Mouse (Mus musculus): ENCODE results near the gene Rhox2b. TPM values are rescaled to one million over a fixed set of nuclear protein-coding genes. Genes with fewer than 3 reads are reported as not detected.
"Not testable (repeated sequence)": the region's sequence is repeated elsewhere in the genome, so short reads cannot be mapped to it uniquely, and the experiment has no call there.

The Rhox2b gene
- polyA plus RNA-seq (2014; fragmentation: Nextera tagmentation; extraction: Ambion mirVana) = not detected in 2 replicates

DNA sequence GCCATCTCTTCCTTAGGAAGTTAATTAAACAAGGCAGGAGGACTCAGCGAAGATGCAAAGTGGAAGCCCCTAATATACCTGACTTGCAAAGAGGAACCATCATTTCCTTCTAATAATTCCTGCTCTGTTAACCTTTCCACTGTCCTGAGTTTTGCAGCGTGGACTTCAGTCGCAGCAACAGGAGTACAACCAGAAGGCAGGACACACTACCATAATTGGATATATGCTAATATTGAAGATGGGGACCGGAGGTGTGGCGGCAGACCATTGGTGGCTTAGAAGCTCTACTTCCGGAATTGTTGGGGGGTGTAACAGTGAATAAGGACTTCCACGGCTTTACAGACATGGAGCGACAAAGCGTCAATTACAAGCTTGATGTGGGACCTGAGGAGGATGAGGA lies at the start of gene Rhox2b:
Gene Rhox2b, plus strand, starts transcription at position 301 of the 400 bp plus-strand sequence.
- H3K4me1 ChIP-seq (ENCODE audit: control insufficient read depth, insufficient read depth, low read length); H3K4me3 ChIP-seq (ENCODE audit: low read depth, low read length); H3K36me3 ChIP-seq (ENCODE audit: control insufficient read depth, insufficient read depth, low read length); H3K27ac ChIP-seq (ENCODE audit: low read length); H3K27me3 ChIP-seq (ENCODE audit: control insufficient read depth, insufficient read depth, low read length); H3K4me2 ChIP-seq (replicated peaks; ENCODE audit: low read depth, low read length); H3K9me3 ChIP-seq (ENCODE audit: control insufficient read depth, low read depth, low read length); H3K9ac ChIP-seq (replicated peaks; ENCODE audit: low read depth, low read length); ATAC-seq (ENCODE audit: insufficient number of reproducible peaks, insufficient read depth, low FRiP score, low read depth): not testable (repeated sequence)
- no CpG with 5 or more reads among the region's 9 CpGs for WGBS

DNA sequence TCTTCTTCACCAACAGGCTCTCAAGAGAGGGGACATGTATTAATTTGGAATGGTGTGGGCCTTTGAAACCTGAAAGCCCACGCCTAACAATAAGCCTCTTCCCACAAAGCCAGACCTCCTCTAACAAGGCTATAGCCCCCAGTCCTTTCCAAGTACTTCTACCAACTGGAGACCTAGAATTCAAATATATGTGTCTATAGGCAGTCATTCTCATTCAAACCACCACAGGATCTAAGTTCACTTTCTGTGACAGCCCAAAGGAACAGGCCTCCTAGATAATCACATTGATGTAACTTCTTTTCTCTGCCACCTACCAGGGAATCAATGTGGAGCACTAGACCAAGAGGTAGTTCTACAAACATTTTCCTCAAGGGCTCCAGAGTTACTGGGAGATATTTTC lies 32.1 kb upstream of the Rhox2b start, which contains the start of gene Rhox3a2:
Gene Rhox3a2, plus strand, starts transcription at position 301 of the 400 bp plus-strand sequence.
- not testable (repeated sequence) for H3K9me3 ChIP-seq (ENCODE audit: control insufficient read depth, low read depth, low read length); ATAC-seq (ENCODE audit: insufficient number of reproducible peaks, insufficient read depth, low FRiP score, low read depth); H3K27ac ChIP-seq (ENCODE audit: low read length); H3K36me3 ChIP-seq (ENCODE audit: control insufficient read depth, insufficient read depth, low read length); H3K4me2 ChIP-seq (replicated peaks; ENCODE audit: low read depth, low read length); H3K4me3 ChIP-seq (ENCODE audit: low read depth, low read length); H3K9ac ChIP-seq (replicated peaks; ENCODE audit: low read depth, low read length); H3K4me1 ChIP-seq (ENCODE audit: control insufficient read depth, insufficient read depth, low read length); H3K27me3 ChIP-seq (ENCODE audit: control insufficient read depth, insufficient read depth, low read length)
- no CpG with 5 or more reads among the region's 1 CpGs for WGBS

DNA sequence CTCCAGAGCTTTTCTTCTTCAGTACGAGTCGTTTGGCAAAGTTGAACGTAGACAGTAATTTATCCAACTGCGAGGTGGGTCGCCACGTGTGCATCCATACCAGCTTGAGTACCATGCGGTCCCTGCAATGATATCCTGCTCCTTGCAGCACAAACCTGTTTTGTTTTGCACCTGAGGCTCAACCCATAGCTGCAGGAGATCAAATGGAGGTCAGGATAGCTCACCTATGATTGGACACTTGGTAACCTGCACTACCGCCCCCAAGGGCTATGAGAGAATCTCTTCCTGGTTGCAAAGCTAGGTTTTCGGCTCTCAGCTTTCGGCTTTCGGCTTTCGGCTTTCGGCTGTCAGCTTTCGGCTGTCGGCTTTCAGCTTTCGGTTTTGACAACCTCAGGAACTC lies 21.3 kb upstream of the Rhox2b start, which contains the start of gene Rhox4a2:
Gene Rhox4a2, plus strand, starts transcription at position 301 of the 400 bp plus-strand sequence.
- not testable (repeated sequence) for H3K9ac ChIP-seq (replicated peaks; ENCODE audit: low read depth, low read length); H3K36me3 ChIP-seq (ENCODE audit: control insufficient read depth, insufficient read depth, low read length); H3K27me3 ChIP-seq (ENCODE audit: control insufficient read depth, insufficient read depth, low read length); H3K4me3 ChIP-seq (ENCODE audit: low read depth, low read length); H3K27ac ChIP-seq (ENCODE audit: low read length); H3K9me3 ChIP-seq (ENCODE audit: control insufficient read depth, low read depth, low read length); H3K4me1 ChIP-seq (ENCODE audit: control insufficient read depth, insufficient read depth, low read length); H3K4me2 ChIP-seq (replicated peaks; ENCODE audit: low read depth, low read length); ATAC-seq (ENCODE audit: insufficient number of reproducible peaks, insufficient read depth, low FRiP score, low read depth)
- WGBS = 87% methylated on average over 8 of the region's 16 CpGs

DNA sequence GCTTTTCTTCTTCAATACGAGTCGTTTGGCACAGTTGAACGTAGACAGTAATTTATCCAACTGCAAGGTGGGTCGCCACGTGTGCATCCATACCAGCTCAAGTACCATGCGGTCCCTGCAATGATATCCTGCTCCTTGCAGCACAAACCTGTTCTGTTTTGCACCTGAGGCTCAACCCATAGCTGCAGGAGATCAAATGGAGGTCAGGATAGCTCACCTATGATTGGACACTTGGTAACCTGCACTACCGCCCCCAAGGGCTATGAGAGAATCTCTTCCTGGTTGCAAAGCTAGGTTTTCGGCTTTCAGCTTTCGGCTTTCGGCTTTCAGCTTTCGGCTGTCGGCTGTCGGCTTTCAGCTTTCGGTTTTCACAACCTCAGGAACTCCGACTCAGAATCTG lies 20.3 kb downstream of the Rhox2b start, which contains the start of gene Rhox4b:
Gene Rhox4b, plus strand, starts transcription at position 301 of the 400 bp plus-strand sequence.
- WGBS = 87% methylated on average over 14 of the region's 15 CpGs
- not testable (repeated sequence) for H3K4me1 ChIP-seq (ENCODE audit: control insufficient read depth, insufficient read depth, low read length); H3K36me3 ChIP-seq (ENCODE audit: control insufficient read depth, insufficient read depth, low read length); H3K9ac ChIP-seq (replicated peaks; ENCODE audit: low read depth, low read length); H3K4me2 ChIP-seq (replicated peaks; ENCODE audit: low read depth, low read length); H3K9me3 ChIP-seq (ENCODE audit: control insufficient read depth, low read depth, low read length); H3K4me3 ChIP-seq (ENCODE audit: low read depth, low read length); H3K27me3 ChIP-seq (ENCODE audit: control insufficient read depth, insufficient read depth, low read length); ATAC-seq (ENCODE audit: insufficient number of reproducible peaks, insufficient read depth, low FRiP score, low read depth); H3K27ac ChIP-seq (ENCODE audit: low read length)

GRCm38 (mm10) chrX:37453380-37453779 lies 41.5 kb downstream of the Rhox2b start, which contains the start of gene Rhox2c:
TSS of gene Rhox2c (plus strand) at chrX:37453680.
- 100% methylated on average over 5 of the region's 10 CpGs for WGBS
- not testable (repeated sequence) for ATAC-seq (ENCODE audit: insufficient number of reproducible peaks, insufficient read depth, low FRiP score, low read depth); H3K4me2 ChIP-seq (replicated peaks; ENCODE audit: low read depth, low read length); H3K9ac ChIP-seq (replicated peaks; ENCODE audit: low read depth, low read length); H3K9me3 ChIP-seq (ENCODE audit: control insufficient read depth, low read depth, low read length); H3K27me3 ChIP-seq (ENCODE audit: control insufficient read depth, insufficient read depth, low read length); H3K4me1 ChIP-seq (ENCODE audit: control insufficient read depth, insufficient read depth, low read length); H3K36me3 ChIP-seq (ENCODE audit: control insufficient read depth, insufficient read depth, low read length); H3K4me3 ChIP-seq (ENCODE audit: low read depth, low read length); H3K27ac ChIP-seq (ENCODE audit: low read length)

- 91% methylated on average over 3 of the region's 4 CpGs for WGBS
- H3K9ac ChIP-seq (replicated peaks; ENCODE audit: low read depth, low read length); H3K27me3 ChIP-seq (ENCODE audit: control insufficient read depth, insufficient read depth, low read length); H3K36me3 ChIP-seq (ENCODE audit: control insufficient read depth, insufficient read depth, low read length); H3K27ac ChIP-seq (ENCODE audit: low read length); H3K9me3 ChIP-seq (ENCODE audit: control insufficient read depth, low read depth, low read length); H3K4me1 ChIP-seq (ENCODE audit: control insufficient read depth, insufficient read depth, low read length); ATAC-seq (ENCODE audit: insufficient number of reproducible peaks, insufficient read depth, low FRiP score, low read depth); H3K4me3 ChIP-seq (ENCODE audit: low read depth, low read length); H3K4me2 ChIP-seq (replicated peaks; ENCODE audit: low read depth, low read length): not testable (repeated sequence)
Observed at GRCm38 (mm10) chrX:37458285-37458684, 46.4 kb downstream of the Rhox2b start, which contains the start of gene Rhox3c. TSS of gene Rhox3c (plus strand) at chrX:37458585.

Other genes starting within 250 kb of the Rhox2b start
- gene Akap14, start 243.2 kb upstream of the Rhox2b start, polyA plus RNA-seq (2014; fragmentation: Nextera tagmentation; extraction: Ambion mirVana) = 0.13 TPM in 1 of 2 replicates, not detected in the other
- gene Ndufa1, start 220.9 kb upstream of the Rhox2b start, polyA plus RNA-seq (2014; fragmentation: Nextera tagmentation; extraction: Ambion mirVana) = 400 and 468 TPM in 2 replicates
- gene Rnf113a1, start 220.8 kb upstream of the Rhox2b start, polyA plus RNA-seq (2014; fragmentation: Nextera tagmentation; extraction: Ambion mirVana) = 10.5 and 10.7 TPM in 2 replicates
- gene Gm9, start 201.0 kb upstream of the Rhox2b start, polyA plus RNA-seq (2014; fragmentation: Nextera tagmentation; extraction: Ambion mirVana) = not detected in 2 replicates
- not detected in 2 replicates for gene Rhox1, start 189.8 kb upstream of the Rhox2b start, polyA plus RNA-seq (2014; fragmentation: Nextera tagmentation; extraction: Ambion mirVana)
- gene Rhox2a, start 167.1 kb upstream of the Rhox2b start, polyA plus RNA-seq (2014; fragmentation: Nextera tagmentation; extraction: Ambion mirVana) = not detected in 2 replicates
- gene Rhox3a, start 162.1 kb upstream of the Rhox2b start, polyA plus RNA-seq (2014; fragmentation: Nextera tagmentation; extraction: Ambion mirVana) = not detected in 2 replicates
- gene Rhox4a, start 146.7 kb upstream of the Rhox2b start, polyA plus RNA-seq (2014; fragmentation: Nextera tagmentation; extraction: Ambion mirVana) = not detected in 2 replicates
- gene Rhox3a2, start 32.0 kb upstream of the Rhox2b start, polyA plus RNA-seq (2014; fragmentation: Nextera tagmentation; extraction: Ambion mirVana) = not detected in 2 replicates
- not detected in 2 replicates for gene Rhox4a2, start 21.2 kb upstream of the Rhox2b start, polyA plus RNA-seq (2014; fragmentation: Nextera tagmentation; extraction: Ambion mirVana)
- not detected in 2 replicates for gene Rhox4b, start 20.4 kb downstream of the Rhox2b start, polyA plus RNA-seq (2014; fragmentation: Nextera tagmentation; extraction: Ambion mirVana)
- not detected in 2 replicates for gene Rhox2c, start 41.6 kb downstream of the Rhox2b start, polyA plus RNA-seq (2014; fragmentation: Nextera tagmentation; extraction: Ambion mirVana)
- gene Rhox3c, start 46.5 kb downstream of the Rhox2b start, polyA plus RNA-seq (2014; fragmentation: Nextera tagmentation; extraction: Ambion mirVana) = not detected in 2 replicates
- gene Rhox4c, start 68.3 kb downstream of the Rhox2b start, polyA plus RNA-seq (2014; fragmentation: Nextera tagmentation; extraction: Ambion mirVana) = not detected in 2 replicates
- not detected in 2 replicates for gene Rhox2d, start 81.4 kb downstream of the Rhox2b start, polyA plus RNA-seq (2014; fragmentation: Nextera tagmentation; extraction: Ambion mirVana)
- not detected in 2 replicates for gene Rhox4d, start 102.3 kb downstream of the Rhox2b start, polyA plus RNA-seq (2014; fragmentation: Nextera tagmentation; extraction: Ambion mirVana)
- gene Rhox2e, start 118.4 kb downstream of the Rhox2b start, polyA plus RNA-seq (2014; fragmentation: Nextera tagmentation; extraction: Ambion mirVana) = not detected in 2 replicates
- gene Rhox3e, start 130.0 kb downstream of the Rhox2b start, polyA plus RNA-seq (2014; fragmentation: Nextera tagmentation; extraction: Ambion mirVana) = not detected in 2 replicates
- gene Rhox4e, start 145.3 kb downstream of the Rhox2b start, polyA plus RNA-seq (2014; fragmentation: Nextera tagmentation; extraction: Ambion mirVana) = not detected in 2 replicates
- not detected in 2 replicates for gene Rhox2f, start 159.3 kb downstream of the Rhox2b start, polyA plus RNA-seq (2014; fragmentation: Nextera tagmentation; extraction: Ambion mirVana)
- not detected in 2 replicates for gene Rhox3f, start 168.9 kb downstream of the Rhox2b start, polyA plus RNA-seq (2014; fragmentation: Nextera tagmentation; extraction: Ambion mirVana)
- gene Rhox4f, start 195.6 kb downstream of the Rhox2b start, polyA plus RNA-seq (2014; fragmentation: Nextera tagmentation; extraction: Ambion mirVana) = not detected in 2 replicates
- gene Rhox3g, start 216.5 kb downstream of the Rhox2b start, polyA plus RNA-seq (2014; fragmentation: Nextera tagmentation; extraction: Ambion mirVana) = not detected in 2 replicates
- gene Rhox2g, start 231.4 kb downstream of the Rhox2b start, polyA plus RNA-seq (2014; fragmentation: Nextera tagmentation; extraction: Ambion mirVana) = not detected in 2 replicates
- not detected in 2 replicates for gene Rhox4g, start 239.3 kb downstream of the Rhox2b start, polyA plus RNA-seq (2014; fragmentation: Nextera tagmentation; extraction: Ambion mirVana)

Data from stomach, embryonic 14.5 days (tissue).